Mouse (Mus musculus) heart, embryonic 11.5 days (tissue): Measurements from ENCODE around the gene Fam228a. TPM values are rescaled to one million over a fixed set of nuclear protein-coding genes. Genes with fewer than 3 reads are reported as not detected.

Experiments used
- ATAC-seq: fragments of 200-750 bp; cut with Nextera tagmentation; replicated peaks from 2 replicates; pipeline ENCODE4 v1.8.0; 2017; ENCODE audit warnings: moderate library complexity; ENCODE audit not compliant: insufficient number of reproducible peaks, low FRiP score, low TSS enrichment
- H3K27ac ChIP-seq: fragments of 300-500 bp; sonication (generic); 2 replicates; pipeline ENCODE4 v1.5.1; 2014; ENCODE audit warnings: mild to moderate bottlenecking, low read depth, low read length
- H3K27me3 ChIP-seq: fragments of 300-500 bp; sonication (generic); 2 replicates; pipeline ENCODE4 v1.6.1; 2014; ENCODE audit warnings: mild to moderate bottlenecking, low read length, mixed read lengths; ENCODE audit not compliant: control insufficient read depth, insufficient read depth
- H3K36me3 ChIP-seq: fragments of 300-500 bp; sonication (generic); 2 replicates; pipeline ENCODE4 v1.6.1; 2014; ENCODE audit warnings: mild to moderate bottlenecking, low read length, moderate library complexity, mixed read lengths; ENCODE audit not compliant: control insufficient read depth, insufficient read depth
- H3K4me1 ChIP-seq: fragments of 300-500 bp; sonication (generic); 2 replicates; pipeline ENCODE4 v1.6.1; 2014; ENCODE audit warnings: low read length; ENCODE audit not compliant: control insufficient read depth, insufficient read depth
- H3K4me2 ChIP-seq: fragments of 300-500 bp; sonication (generic); 2 replicates; pipeline ENCODE4 v1.6.1; 2014; ENCODE audit warnings: mild to moderate bottlenecking, moderate library complexity
- H3K4me3 ChIP-seq: fragments of 300-500 bp; sonication (generic); 2 replicates; pipeline ENCODE4 v1.5.1; 2014; ENCODE audit warnings: low read depth, low read length
- H3K9ac ChIP-seq: fragments of 300-500 bp; sonication (generic); 2 replicates; pipeline ENCODE4 v1.6.1; 2014; ENCODE audit warnings: mild to moderate bottlenecking, low read depth, low read length, moderate library complexity
- H3K9me3 ChIP-seq: fragments of 300-500 bp; sonication (generic); replicated peaks from 2 replicates; pipeline ENCODE4 v1.6.1; 2016; ENCODE audit warnings: low read length; ENCODE audit not compliant: control insufficient read depth
- WGBS: fragments of 180-500 bp; shearing (Covaris S2); extraction: QIAGEN DNeasy Blood & Tissue Kit; methylation state at CpG from one replicate; pipeline ENCODE4 v1.1.7; 2014; ENCODE audit not compliant: insufficient replicate concordance; 5-methylcytosine and 5-hydroxymethylcytosine counted together
- polyA plus RNA-seq: library from polyadenylated mRNA; unstranded; fragments of >200 nt; fragmentation: Nextera tagmentation; extraction: Ambion mirVana; gene quantifications from 2 replicates; pipeline ENCODE4 v1.2.1, GENCODE M21; 2014

Fam228a gene
- polyA plus RNA-seq, 1 experiment from 2014 or later = 0.26 TPM

DNA sequence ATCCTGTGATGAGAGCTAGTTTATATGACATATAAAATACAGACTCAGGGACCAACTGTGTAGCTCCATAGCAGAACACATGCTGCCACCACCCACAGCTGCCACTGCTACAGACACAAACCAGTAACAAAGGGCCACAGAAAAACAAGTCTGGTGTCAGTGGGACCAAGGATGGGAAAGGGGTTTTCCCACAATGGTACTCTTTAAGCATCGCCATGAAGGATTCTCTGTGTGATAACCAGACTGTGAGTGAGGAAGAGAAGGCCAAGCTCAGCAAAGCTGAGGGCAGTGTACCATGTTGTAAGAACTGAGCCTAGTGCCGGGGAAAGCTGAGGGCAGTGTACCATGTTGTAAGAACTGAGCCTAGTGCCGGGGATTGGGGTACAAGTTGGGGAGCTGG, 47.0 kb downstream of the Fam228a start:
- Histone ChIP-seq H3K27me3 (no peaks in the 10 kb centered on the region), H3K4me2 (no peak overlapping the region), H3K36me3 (peaks cover 3% of the 10 kb centered on the region; the same call in 1 of the 2 replicates), H3K4me1 (peaks cover 4% of the 10 kb centered on the region; the same call in 1 of the 2 replicates), H3K9ac (no peak overlapping the region), H3K4me3 (no peak overlapping the region), H3K27ac (no peak overlapping the region), H3K9me3 (no peaks in the 10 kb centered on the region)
- 78% methylated on average over 3 of the region's 3 CpGs for WGBS
- ATAC-seq = no peak

DNA sequence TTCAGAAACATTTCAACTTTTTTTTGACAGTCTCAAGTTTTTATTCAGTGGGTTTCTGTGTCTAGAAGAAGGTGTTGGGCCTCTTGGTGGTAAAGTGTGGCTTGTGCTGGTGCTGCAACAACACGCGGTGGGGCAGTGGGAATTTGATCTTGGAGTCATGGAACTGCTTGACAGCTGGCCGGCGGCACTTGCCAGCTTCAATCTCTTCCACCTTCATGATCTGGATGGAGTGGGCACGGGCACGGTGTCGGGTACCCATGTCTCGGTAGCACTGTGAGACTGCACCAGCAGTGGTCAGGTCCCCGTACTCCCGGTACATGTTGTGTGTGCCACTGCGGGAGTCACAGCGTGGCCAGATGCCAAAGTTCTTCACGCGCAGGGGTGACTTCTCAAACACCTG, 48.9 kb downstream of the Fam228a start:
- 92% methylated on average over 14 of the region's 14 CpGs for WGBS
- H3K4me1 ChIP-seq = peaks cover 4% of the 10 kb centered on the region; the same call in 1 of the 2 replicates
- no peak overlapping the region for H3K4me3 ChIP-seq
- H3K27me3 ChIP-seq = no peaks in the 10 kb centered on the region
- no peak overlapping the region for H3K4me2 ChIP-seq
- no peak for ATAC-seq
- H3K27ac ChIP-seq = no peak overlapping the region
- no peaks in the 10 kb centered on the region for H3K9me3 ChIP-seq
- peaks cover 3% of the 10 kb centered on the region; the same call in 1 of the 2 replicates for H3K36me3 ChIP-seq
- H3K9ac ChIP-seq = no peak overlapping the region

DNA sequence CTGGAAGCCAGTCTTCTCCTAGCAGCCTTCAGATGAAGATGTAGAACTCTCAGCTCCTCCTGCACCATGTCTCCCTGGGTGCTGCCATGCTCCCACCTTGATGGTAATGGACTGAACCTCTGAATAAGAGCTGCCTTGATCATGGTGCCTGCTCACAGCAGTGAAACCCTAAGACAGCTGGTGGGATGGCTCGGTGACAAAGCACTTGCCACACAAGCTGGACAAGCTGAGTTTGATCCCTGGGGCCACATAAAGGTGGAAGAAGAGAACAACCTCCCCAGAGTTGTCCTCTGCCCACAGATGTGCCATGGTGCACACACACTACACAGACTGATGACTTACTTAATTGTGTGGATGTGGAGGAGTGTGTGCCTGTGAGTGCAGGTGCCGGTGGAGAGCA, 49.8 kb downstream of the Fam228a start:
- H3K27ac ChIP-seq = no peak overlapping the region
- H3K9me3 ChIP-seq = no peaks in the 10 kb centered on the region
- no peak overlapping the region for H3K4me3 ChIP-seq
- peaks cover 3% of the 10 kb centered on the region; the same call in 1 of the 2 replicates for H3K36me3 ChIP-seq
- H3K4me2 ChIP-seq = no peak overlapping the region
- no peak overlapping the region for H3K9ac ChIP-seq
- peaks cover 4% of the 10 kb centered on the region for H3K4me1 ChIP-seq
- no peak for ATAC-seq
- no peaks in the 10 kb centered on the region for H3K27me3 ChIP-seq
- whole genome bisulfite sequencing = 83% methylated on average over 2 of the region's 2 CpGs

DNA sequence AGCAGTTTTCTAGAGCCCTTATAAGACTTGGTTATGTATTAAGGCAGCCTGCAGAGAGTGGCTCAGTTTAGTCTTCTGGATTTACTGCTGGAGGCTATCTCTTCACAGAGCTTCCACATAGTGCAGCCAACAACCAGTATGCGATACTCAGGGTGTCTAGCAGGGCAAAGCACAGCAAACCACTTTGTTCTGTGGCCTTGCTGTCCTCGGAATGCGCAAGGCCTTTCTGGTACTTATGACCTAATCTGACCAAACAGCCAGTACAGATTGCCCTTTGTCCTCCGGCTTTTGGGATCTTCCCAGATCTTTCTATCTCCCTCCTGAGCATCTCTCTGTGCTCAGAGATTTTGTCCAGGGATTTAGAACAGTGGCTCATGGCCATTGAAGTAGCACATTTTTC, 52.8 kb downstream of the Fam228a start:
- no peak for ATAC-seq
- WGBS = 59% methylated on average over 4 of the region's 4 CpGs
- H3K9me3 ChIP-seq = no peaks in the 10 kb centered on the region
- peaks cover 3% of the 10 kb centered on the region; the same call in 1 of the 2 replicates for H3K36me3 ChIP-seq
- no peaks in the 10 kb centered on the region for H3K27me3 ChIP-seq
- H3K4me1 ChIP-seq = peaks cover 5% of the 10 kb centered on the region
- H3K27ac ChIP-seq = no peak overlapping the region
- no peak overlapping the region for H3K4me2 ChIP-seq
- H3K9ac ChIP-seq = no peak overlapping the region
- H3K4me3 ChIP-seq = no peak overlapping the region

DNA sequence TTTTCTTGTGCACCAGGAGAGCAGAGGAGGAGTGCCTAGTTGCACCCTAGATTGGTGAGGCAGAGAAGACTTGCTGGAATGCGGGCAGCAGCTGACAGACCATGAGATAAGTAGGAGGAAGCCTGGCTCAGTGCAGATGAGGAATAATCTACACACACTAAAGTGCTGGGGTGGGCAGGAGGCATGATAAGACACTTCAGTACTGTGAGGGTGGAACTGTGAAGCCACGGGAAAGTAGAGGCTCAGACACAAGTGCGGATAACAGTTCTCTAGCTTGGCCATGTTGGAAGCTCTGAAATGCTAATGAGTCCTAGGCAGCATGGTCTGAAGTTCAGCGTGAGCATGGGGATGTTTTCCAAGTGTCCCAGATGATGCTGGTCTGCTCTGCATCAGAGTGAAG, 58.3 kb downstream of the Fam228a start:
- H3K4me3 ChIP-seq = no peak overlapping the region
- peaks cover 14% of the 10 kb centered on the region for H3K4me1 ChIP-seq
- H3K4me2 ChIP-seq = peak overlapping the region; percentile 44
- no peak overlapping the region for H3K9ac ChIP-seq
- no peaks in the 10 kb centered on the region for H3K27me3 ChIP-seq
- peak; percentile 89 for ATAC-seq
- no peaks in the 10 kb centered on the region for H3K36me3 ChIP-seq
- peak overlapping the region; percentile 42 for H3K27ac ChIP-seq
- WGBS = 14% methylated on average over 4 of the region's 4 CpGs
- H3K9me3 ChIP-seq = no peaks in the 10 kb centered on the region

DNA sequence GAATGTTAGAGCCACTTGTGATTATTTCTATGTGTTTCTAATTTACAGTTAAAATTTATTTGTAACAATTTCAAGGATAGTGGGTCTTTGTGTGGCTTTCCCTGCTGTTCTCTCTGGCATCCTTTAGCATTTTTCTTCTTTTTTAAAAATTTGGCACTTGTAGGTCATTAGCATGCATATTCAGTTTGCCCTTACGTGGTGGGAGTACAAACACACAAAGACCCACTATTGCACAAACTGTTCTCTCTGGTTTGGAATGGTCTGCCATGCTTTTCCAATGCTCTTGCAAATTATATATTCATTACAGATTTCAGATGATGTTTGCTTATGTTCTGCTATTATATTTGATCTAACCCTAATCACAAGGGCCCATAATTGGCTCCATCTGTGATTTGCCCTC, 61.9 kb downstream of the Fam228a start:
- Histone ChIP-seq H3K4me2 (no peak overlapping the region), H3K9ac (no peak overlapping the region), H3K9me3 (no peaks in the 10 kb centered on the region), H3K4me3 (no peak overlapping the region), H3K27me3 (no peaks in the 10 kb centered on the region), H3K36me3 (peaks cover 10% of the 10 kb centered on the region), H3K27ac (no peak overlapping the region), H3K4me1 (peaks cover 14% of the 10 kb centered on the region)
- ATAC-seq = no peak
- 93% methylated on average over 1 of the region's 1 CpGs for WGBS

DNA sequence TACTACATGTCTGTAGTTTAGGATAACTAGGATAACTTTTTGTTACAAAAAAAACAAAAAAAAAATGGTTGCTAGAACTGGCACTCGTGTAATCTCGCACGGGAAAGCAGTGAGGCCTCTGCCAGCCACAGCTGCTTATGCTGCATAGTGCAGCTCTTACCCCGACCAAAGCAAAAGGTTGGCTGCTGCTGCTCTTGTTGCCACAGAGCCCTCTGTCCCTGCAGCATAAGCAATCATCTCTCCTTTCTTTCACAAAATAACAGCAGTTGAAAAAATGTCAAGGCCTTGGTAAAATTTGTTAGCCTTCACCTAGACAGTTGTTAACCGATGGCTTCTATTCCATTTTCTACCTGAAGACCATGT, 72.6 kb downstream of the Fam228a start:
- no peak overlapping the region for H3K4me2 ChIP-seq
- H3K27ac ChIP-seq = no peak overlapping the region
- H3K4me3 ChIP-seq = no peak overlapping the region
- no peaks in the 10 kb centered on the region for H3K9me3 ChIP-seq
- ATAC-seq = no peak
- H3K27me3 ChIP-seq = no peaks in the 10 kb centered on the region
- peaks cover 14% of the 10 kb centered on the region for H3K36me3 ChIP-seq
- H3K9ac ChIP-seq = no peak overlapping the region
- H3K4me1 ChIP-seq = no peaks in the 10 kb centered on the region
- 90% methylated on average over 5 of the region's 5 CpGs for WGBS

DNA sequence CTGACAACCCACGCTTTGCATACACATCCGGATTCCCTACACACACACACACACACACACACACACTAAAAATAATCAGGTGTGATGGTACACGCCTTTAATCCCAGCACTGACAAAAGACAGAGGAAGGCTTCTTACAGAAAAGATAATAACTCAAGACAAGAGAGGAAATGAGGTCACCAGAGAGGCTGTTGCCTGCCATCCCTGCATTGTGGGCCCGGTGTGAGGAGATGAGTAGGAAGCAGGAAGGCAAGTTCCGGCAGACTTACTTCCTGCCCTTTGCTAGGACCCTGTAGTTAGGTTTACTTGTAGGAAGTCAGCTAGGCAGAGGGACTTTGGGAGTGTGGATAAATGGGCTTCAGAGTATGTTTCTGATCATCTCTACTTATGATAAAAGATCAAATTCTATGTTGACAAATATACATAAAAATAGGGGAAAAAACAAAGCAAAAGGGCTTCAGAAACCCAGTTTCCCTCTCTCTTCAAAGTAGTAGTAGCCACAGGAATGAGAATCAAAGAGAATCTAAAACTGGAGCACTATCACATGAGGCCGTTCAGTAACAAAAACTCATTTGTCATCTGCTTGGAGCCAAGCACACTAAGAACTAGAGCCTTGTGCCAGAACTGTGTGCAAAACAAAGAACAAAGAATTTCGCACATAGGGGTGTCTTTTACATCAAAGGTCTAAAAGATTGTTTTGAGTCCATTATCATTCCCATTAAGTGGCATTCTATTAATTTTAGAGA, 73.1 kb downstream of the Fam228a start:
- no peaks in the 10 kb centered on the region for H3K9me3 ChIP-seq
- H3K36me3 ChIP-seq = peaks cover 14% of the 10 kb centered on the region
- no peak overlapping the region for H3K27ac ChIP-seq
- no peaks in the 10 kb centered on the region for H3K27me3 ChIP-seq
- no peak for ATAC-seq
- H3K4me3 ChIP-seq = no peak overlapping the region
- no peak overlapping the region for H3K4me2 ChIP-seq
- no peaks in the 10 kb centered on the region for H3K4me1 ChIP-seq
- H3K9ac ChIP-seq = no peak overlapping the region
- WGBS = 61% methylated on average over 7 of the region's 7 CpGs
